Mouse (Mus musculus) gastrocnemius, postnatal 10 days (tissue): ENCODE data around the gene Cda. TPM values are rescaled to one million over a fixed set of nuclear protein-coding genes. Genes with fewer than 3 reads are reported as not detected.

ENCODE experiments used
- DNase-seq: peaks from one replicate; pipeline ENCODE4 v3.0.0; 2021; ENCODE audit warnings: mixed read lengths
- microRNA-seq, 2 experiments: library from miRNA; unstranded; fragments of <30 nt; microRNA quantifications; one replicate each; pipeline ENCODE4 v1.2.0; 2021
- total RNA-seq, 2 experiments: library from RNA; stranded (reverse); gene quantifications; 2 replicates each; pipeline ENCODE4 v1.2.3; 2021

Gene Cda
- total RNA-seq, 2 experiments from 2014 or later: 2.5 to 2.8 TPM

GRCm38 (mm10) chr4:138307025-138307424 lies 60.8 kb downstream of the Cda start:
- DNase-seq: no peak

- DNase-seq: peak; percentile 95
Observed at GRCm38 (mm10) chr4:138304340-138305104, 63.3 kb downstream of the Cda start, which contains the start of gene Ddost. Gene Ddost (plus strand): TSS chr4:138304730.

- DNase-seq: no peak
Observed at GRCm38 (mm10) chr4:138303742-138304141, 64.0 kb downstream of the Cda start.

GRCm38 (mm10) chr4:138303011-138303410 lies 64.8 kb downstream of the Cda start:
- DNase-seq: no peak

- DNase-seq: no peak
Observed at GRCm38 (mm10) chr4:138301271-138301780, 66.5 kb downstream of the Cda start.

GRCm38 (mm10) chr4:138293949-138294550 lies 73.7 kb downstream of the Cda start:
- DNase-seq: no peak

GRCm38 (mm10) chr4:138293261-138293948 lies 74.4 kb downstream of the Cda start:
- DNase-seq: no peak

- no peak for DNase-seq
Observed at GRCm38 (mm10) chr4:138292028-138292427, 75.8 kb downstream of the Cda start.

- no peak for DNase-seq
Observed at GRCm38 (mm10) chr4:138288691-138289090, 79.1 kb downstream of the Cda start.

Small RNA genes lying within 50 kb of the gene (microRNA-seq; reads per million reads assigned to microRNA genes)
- gene Gm27646 (0 to 0.25 reads per million in 2 experiments), gene Mir7019 (0.50 to 1.6 reads per million in 2 experiments)

Other genes with a start within 250 kb of the Cda start
- 10 to 100 TPM; 65.5 to 73.8 TPM for gene Hp1bp3, start 151.7 kb downstream of the Cda start, total RNA-seq
- under 1 TPM; 0.09 to 0.11 TPM for gene Sh2d5, start 117.6 kb downstream of the Cda start, total RNA-seq
- gene Kif17, start 117.6 kb downstream of the Cda start, total RNA-seq: under 1 TPM in 1 of 2 experiments, not detected in 1; 0.14 TPM
- gene Ddost, start 63.3 kb downstream of the Cda start, total RNA-seq: 10 to 100 TPM; 74.4 to 82.9 TPM
- 100 to 1,000 TPM; 228 to 240 TPM for gene Pink1, start 41.7 kb downstream of the Cda start, total RNA-seq
- under 1 TPM in 1 of 2 experiments, not detected in 1; 0.11 TPM for gene Fam43b, start 28.5 kb upstream of the Cda start, total RNA-seq
- gene Mul1, start 66.7 kb upstream of the Cda start, total RNA-seq: 10 to 100 TPM; 32.3 to 35.7 TPM
- gene Camk2n1, start 86.3 kb upstream of the Cda start, total RNA-seq: 1 to 10 TPM; 5.9 to 7.2 TPM